Mouse (Mus musculus) gastrocnemius, postnatal 25 days (tissue): ENCODE results near the gene Mael. TPM values are rescaled to one million over a fixed set of nuclear protein-coding genes. Genes with fewer than 3 reads are reported as not detected.

Source experiments
- DNase-seq: peaks from one replicate; pipeline ENCODE4 v3.0.0; 2022
- total RNA-seq, 2 experiments: library from RNA; stranded (reverse); gene quantifications; 1 replicate in 1 of 2; 2 replicates in 1 of 2; pipeline ENCODE4 v1.2.3; 2021

The Mael gene
- total RNA-seq, 2 experiments from 2014 or later: not detected

- DNase-seq: peak; percentile 65
These were observed 85.0 kb downstream of the Mael start for GRCm38 (mm10) chr1:166153351-166154120.

- no peak for DNase-seq
These were observed 86.5 kb downstream of the Mael start for GRCm38 (mm10) chr1:166152034-166152433.

GRCm38 (mm10) chr1:166151341-166151740, 87.2 kb downstream of the Mael start:
- DNase-seq: no peak

Other genes starting within 250 kb of the Mael start
- 1 to 10 TPM; 4.8 to 6.3 TPM for gene Pou2f1, start 236.1 kb downstream of the Mael start, total RNA-seq
- gene Dusp27, start 110.8 kb downstream of the Mael start, total RNA-seq: 10 to 100 TPM; 66.6 to 85.7 TPM
- not detected for gene Gpa33, start 108.5 kb downstream of the Mael start, total RNA-seq
- gene Ildr2, start 15.4 kb upstream of the Mael start, total RNA-seq: 1 to 10 TPM; 1.4 to 3.1 TPM
- gene Tada1, start 140.3 kb upstream of the Mael start, total RNA-seq: 1 to 10 TPM; 5.3 to 5.8 TPM
- gene Pogk, start 171.1 kb upstream of the Mael start, total RNA-seq: 1 to 10 TPM; 6.3 to 6.9 TPM